Mouse (Mus musculus) myocyte (in vitro differentiated cells): ENCODE measurements around the gene Tepp.

Source experiments
- E2F4 ChIP-seq: IDR thresholded peaks from one replicate; pipeline ENCODE4 v1.6.1; 2011; ENCODE audit warnings: mild to moderate bottlenecking, control low read depth, moderate library complexity; ENCODE audit not compliant: insufficient read depth
- MAX ChIP-seq: IDR thresholded peaks from one replicate; pipeline ENCODE4 v1.6.1; 2011; ENCODE audit warnings: low read depth, mild to moderate bottlenecking, control low read depth
- MYOD1 ChIP-seq, 3 experiments: IDR thresholded peaks; one replicate each; pipeline ENCODE4 v1.6.1; 2011; ENCODE audit warnings: control low read depth in 2 of 3, low read depth in 2 of 3, mild to moderate bottlenecking in 2 of 3, moderate library complexity in 1 of 3; ENCODE audit not compliant: insufficient read length in 2 of 3, control insufficient read depth in 1 of 3
- MYOG ChIP-seq, 3 experiments: IDR thresholded peaks; one replicate each; pipeline ENCODE4 v1.6.1; 2011; ENCODE audit warnings: control low read depth in 2 of 3, low read depth in 2 of 3, mild to moderate bottlenecking in 2 of 3; ENCODE audit not compliant: insufficient read length in 2 of 3, control insufficient read depth in 1 of 3, insufficient read depth in 1 of 3
- POLR2A ChIP-seq: IDR thresholded peaks from one replicate; pipeline ENCODE4 v1.6.1; 2011; ENCODE audit warnings: low read depth, mild to moderate bottlenecking, control low read depth, moderate library complexity; ENCODE audit not compliant: insufficient read length
- POLR2AphosphoS2 ChIP-seq: IDR thresholded peaks from one replicate; pipeline ENCODE4 v1.6.1; 2011; ENCODE audit warnings: low read depth, control low read depth; ENCODE audit not compliant: insufficient read length
- REST ChIP-seq: IDR thresholded peaks from one replicate; pipeline ENCODE4 v1.6.1; 2011; ENCODE audit warnings: mild to moderate bottlenecking, control low read depth, moderate library complexity; ENCODE audit not compliant: insufficient read depth, insufficient read length
- SRF ChIP-seq: IDR thresholded peaks from one replicate; pipeline ENCODE4 v1.6.1; 2011; ENCODE audit warnings: low read depth; ENCODE audit not compliant: control insufficient read depth, insufficient read length
- TCF12 ChIP-seq: IDR thresholded peaks from one replicate; pipeline ENCODE4 v1.6.1; 2011; ENCODE audit warnings: mild to moderate bottlenecking, control low read depth; ENCODE audit not compliant: poor library complexity, insufficient read depth, severe bottlenecking
- TCF3 ChIP-seq: IDR thresholded peaks from one replicate; pipeline ENCODE4 v1.6.1; 2011; ENCODE audit warnings: low read depth, control low read depth; ENCODE audit not compliant: insufficient read length
- USF1 ChIP-seq: IDR thresholded peaks from one replicate; pipeline ENCODE4 v1.6.1; 2011; ENCODE audit warnings: low read depth, mild to moderate bottlenecking, control low read depth, moderate library complexity

DNA sequence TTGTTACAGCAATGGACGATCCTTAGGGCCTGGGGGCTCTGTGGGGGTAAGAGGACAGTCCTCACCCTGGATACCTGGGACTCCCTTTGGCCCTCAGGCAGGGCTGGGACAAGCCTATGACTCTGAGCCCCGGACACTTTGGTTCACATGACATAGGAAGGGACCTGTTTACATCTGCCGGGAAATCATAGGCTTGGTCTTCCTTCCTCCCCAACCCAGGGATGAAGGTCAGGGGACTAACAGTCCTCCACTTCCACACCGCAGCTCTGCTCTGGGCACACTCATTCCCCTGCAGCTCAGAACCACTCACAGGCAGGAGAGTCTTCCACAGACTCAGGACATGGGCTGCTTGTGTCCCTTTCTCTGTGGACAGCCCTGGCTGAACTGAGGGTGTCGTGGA lies 16.5 kb downstream of the Tepp start:
- TF ChIP-seq POLR2A (no peak), POLR2AphosphoS2 (no peak), MYOD1 (IDR thresholded peaks at IDR 0.05; ENCODE audit: control insufficient read depth in 1 of 3, insufficient read length in 2 of 3, low read depth in 2 of 3) (no peak), E2F4 (no peak), SRF (no peak), REST (no peak), MYOG (IDR thresholded peaks at IDR 0.05; ENCODE audit: control insufficient read depth in 1 of 3, insufficient read depth in 1 of 3, insufficient read length in 2 of 3, low read depth in 2 of 3) (no peak), MAX (no peak), TCF12 (no peak), TCF3 (no peak), USF1 (no peak)
